Mouse (Mus musculus) testis, adult 2 months (tissue): Measurements from ENCODE around the gene Myh14.

Experiments
- CTCF ChIP-seq: fragments of 200-500 bp; IDR thresholded peaks from 2 replicates; pipeline ENCODE4 v1.5.1; 2012; ENCODE audit warnings: low read depth, mild to moderate bottlenecking, inconsistent platforms, low read length, moderate library complexity; ENCODE audit not compliant: control insufficient read depth, insufficient read depth, insufficient replicate concordance
- POLR2A ChIP-seq: fragments of 200-500 bp; IDR thresholded peaks from 2 replicates; pipeline ENCODE4 v1.6.1; 2012; ENCODE audit warnings: low read depth, mild to moderate bottlenecking, inconsistent platforms, low read length, moderate library complexity; ENCODE audit not compliant: control insufficient read depth

GRCm38 (mm10) chr7:44572956-44573484 is 97.6 kb downstream of the Myh14 start:
- TF ChIP-seq POLR2A (no peak), CTCF (no peak)
